Mouse (Mus musculus) myocyte (in vitro differentiated cells): ENCODE measurements around the gene Nfx1. TPM values are rescaled to one million over a fixed set of nuclear protein-coding genes. Genes with fewer than 3 reads are reported as not detected.

Experiments
- H3K27me3 ChIP-seq: one replicate; pipeline ENCODE4 v1.6.1; 2011; ENCODE audit not compliant: control insufficient read depth, insufficient read depth, insufficient read length
- H3K36me3 ChIP-seq: one replicate; pipeline ENCODE4 v1.6.1; 2011; ENCODE audit not compliant: control insufficient read depth, insufficient read depth
- H3K4me2 ChIP-seq: one replicate; pipeline ENCODE4 v1.6.1; 2011; ENCODE audit warnings: low read depth, control low read depth
- H3K4me3 ChIP-seq: one replicate; pipeline ENCODE4 v1.5.1; 2011; ENCODE audit warnings: mild to moderate bottlenecking, control low read depth, moderate library complexity
- H3K79me2 ChIP-seq: one replicate; pipeline ENCODE4 v1.6.1; 2011; ENCODE audit not compliant: control insufficient read depth, insufficient read depth
- H3ac ChIP-seq: one replicate; pipeline ENCODE4 v1.6.1; 2011; ENCODE audit not compliant: control insufficient read depth, insufficient read length
- CEBPB ChIP-seq: IDR thresholded peaks from 2 replicates; pipeline ENCODE4 v1.6.1; 2011; ENCODE audit warnings: mild to moderate bottlenecking, moderate library complexity; ENCODE audit not compliant: poor library complexity, insufficient read depth, severe bottlenecking
- E2F4 ChIP-seq: IDR thresholded peaks from one replicate; pipeline ENCODE4 v1.6.1; 2011; ENCODE audit warnings: mild to moderate bottlenecking, control low read depth, moderate library complexity; ENCODE audit not compliant: insufficient read depth
- MAX ChIP-seq: IDR thresholded peaks from one replicate; pipeline ENCODE4 v1.6.1; 2011; ENCODE audit warnings: low read depth, mild to moderate bottlenecking, control low read depth
- MYOD1 ChIP-seq, 3 experiments: IDR thresholded peaks; one replicate each; pipeline ENCODE4 v1.6.1; 2011; ENCODE audit warnings: control low read depth in 2 of 3, low read depth in 2 of 3, mild to moderate bottlenecking in 2 of 3, moderate library complexity in 1 of 3; ENCODE audit not compliant: insufficient read length in 2 of 3, control insufficient read depth in 1 of 3
- MYOG ChIP-seq, 3 experiments: IDR thresholded peaks; one replicate each; pipeline ENCODE4 v1.6.1; 2011; ENCODE audit warnings: control low read depth in 2 of 3, low read depth in 2 of 3, mild to moderate bottlenecking in 2 of 3; ENCODE audit not compliant: insufficient read length in 2 of 3, control insufficient read depth in 1 of 3, insufficient read depth in 1 of 3
- POLR2A ChIP-seq: IDR thresholded peaks from one replicate; pipeline ENCODE4 v1.6.1; 2011; ENCODE audit warnings: low read depth, mild to moderate bottlenecking, control low read depth, moderate library complexity; ENCODE audit not compliant: insufficient read length
- POLR2AphosphoS2 ChIP-seq: IDR thresholded peaks from one replicate; pipeline ENCODE4 v1.6.1; 2011; ENCODE audit warnings: low read depth, control low read depth; ENCODE audit not compliant: insufficient read length
- REST ChIP-seq: IDR thresholded peaks from one replicate; pipeline ENCODE4 v1.6.1; 2011; ENCODE audit warnings: mild to moderate bottlenecking, control low read depth, moderate library complexity; ENCODE audit not compliant: insufficient read depth, insufficient read length
- SRF ChIP-seq: IDR thresholded peaks from one replicate; pipeline ENCODE4 v1.6.1; 2011; ENCODE audit warnings: low read depth; ENCODE audit not compliant: control insufficient read depth, insufficient read length
- TCF12 ChIP-seq: IDR thresholded peaks from one replicate; pipeline ENCODE4 v1.6.1; 2011; ENCODE audit warnings: mild to moderate bottlenecking, control low read depth; ENCODE audit not compliant: poor library complexity, insufficient read depth, severe bottlenecking
- TCF3 ChIP-seq: IDR thresholded peaks from one replicate; pipeline ENCODE4 v1.6.1; 2011; ENCODE audit warnings: low read depth, control low read depth; ENCODE audit not compliant: insufficient read length
- USF1 ChIP-seq: IDR thresholded peaks from one replicate; pipeline ENCODE4 v1.6.1; 2011; ENCODE audit warnings: low read depth, mild to moderate bottlenecking, control low read depth, moderate library complexity
- polyA plus RNA-seq: library from polyadenylated mRNA; unstranded; fragments of >200 nt; fragmentation: generic; extraction: Trizol; gene quantifications from one replicate; pipeline ENCODE4 v1.2.1, GENCODE M21; 2012; ENCODE audit warnings: missing spikeins

Nfx1 gene
- polyA plus RNA-seq, 1 experiment, result 27.0 TPM

GRCm38 (mm10) chr4:41037942-41038341 is 67.2 kb downstream of the Nfx1 start:
- H3K36me3 ChIP-seq, result no peaks in the 10 kb centered on the region
- TF ChIP-seq CEBPB (no peak), TCF3 (no peak), TCF12 (no peak), MAX (no peak), MYOD1 (IDR thresholded peaks at IDR 0.05; ENCODE audit: control insufficient read depth in 1 of 3, insufficient read length in 2 of 3, low read depth in 2 of 3) (no peak), POLR2A (no peak), REST (no peak), SRF (no peak)
- H3ac ChIP-seq, result no peak overlapping the region
- no peaks in the 10 kb centered on the region for H3K27me3 ChIP-seq
- no peak overlapping the region for H3K4me3 ChIP-seq
- H3K79me2 ChIP-seq, result no peaks in the 10 kb centered on the region
- no peak overlapping the region for H3K4me2 ChIP-seq

GRCm38 (mm10) chr4:41040983-41041382 is 70.3 kb downstream of the Nfx1 start:
- Histone ChIP-seq H3K4me3 (no peak overlapping the region), H3K4me2 (no peak overlapping the region), H3K36me3 (no peaks in the 10 kb centered on the region), H3K27me3 (no peaks in the 10 kb centered on the region), H3ac (no peak overlapping the region), H3K79me2 (no peaks in the 10 kb centered on the region)
- TF ChIP-seq MAX (no peak), CEBPB (no peak), TCF3 (no peak), E2F4 (no peak), MYOD1 (IDR thresholded peaks at IDR 0.05; ENCODE audit: control insufficient read depth in 1 of 3, insufficient read length in 2 of 3, low read depth in 2 of 3) (no peak), MYOG (IDR thresholded peaks at IDR 0.05; ENCODE audit: control insufficient read depth in 1 of 3, insufficient read depth in 1 of 3, insufficient read length in 2 of 3, low read depth in 2 of 3) (no peak), POLR2A (no peak), SRF (no peak), REST (no peak), USF1 (no peak), TCF12 (no peak), POLR2AphosphoS2 (no peak)

- Histone ChIP-seq H3K36me3 (no peaks in the 10 kb centered on the region), H3K4me3 (no peak overlapping the region), H3K27me3 (no peaks in the 10 kb centered on the region), H3ac (no peak overlapping the region), H3K79me2 (no peaks in the 10 kb centered on the region), H3K4me2 (no peak overlapping the region)
- no peak for TF ChIP-seq MAX
- TF ChIP-seq SRF, result no peak
- TF ChIP-seq TCF3, result no peak
- no peak for TF ChIP-seq E2F4
- no peak for TF ChIP-seq TCF12
- no peak for TF ChIP-seq POLR2A
- no peak for TF ChIP-seq POLR2AphosphoS2
- no peak for TF ChIP-seq MYOD1 (IDR thresholded peaks at IDR 0.05; ENCODE audit: control insufficient read depth in 1 of 3, insufficient read length in 2 of 3, low read depth in 2 of 3)
- no peak for TF ChIP-seq USF1
- TF ChIP-seq MYOG (IDR thresholded peaks at IDR 0.05; ENCODE audit: control insufficient read depth in 1 of 3, insufficient read depth in 1 of 3, insufficient read length in 2 of 3, low read depth in 2 of 3), result no peak
- TF ChIP-seq REST, result no peak
Observed at GRCm38 (mm10) chr4:41042880-41043279, 72.2 kb downstream of the Nfx1 start.

GRCm38 (mm10) chr4:41043961-41044360 is 73.3 kb downstream of the Nfx1 start:
- no peak overlapping the region for H3K4me2 ChIP-seq
- no peaks in the 10 kb centered on the region for H3K36me3 ChIP-seq
- no peak overlapping the region for H3ac ChIP-seq
- no peak overlapping the region for H3K4me3 ChIP-seq
- H3K79me2 ChIP-seq, result no peaks in the 10 kb centered on the region
- H3K27me3 ChIP-seq, result no peaks in the 10 kb centered on the region
- TF ChIP-seq E2F4 (no peak), POLR2AphosphoS2 (no peak), MAX (no peak), TCF12 (no peak)

- H3ac ChIP-seq, result no peak overlapping the region
- no peaks in the 10 kb centered on the region for H3K79me2 ChIP-seq
- TF ChIP-seq POLR2AphosphoS2 (no peak), TCF3 (no peak), REST (no peak), POLR2A (no peak)
- H3K36me3 ChIP-seq, result no peaks in the 10 kb centered on the region
- no peak overlapping the region for H3K4me3 ChIP-seq
- H3K4me2 ChIP-seq, result no peak overlapping the region
- no peaks in the 10 kb centered on the region for H3K27me3 ChIP-seq
Observed at GRCm38 (mm10) chr4:41045288-41045687, 74.6 kb downstream of the Nfx1 start.
